Mouse (Mus musculus) bone marrow, adult 2 months (tissue): ENCODE measurements around the gene Rgmb. TPM values are rescaled to one million over a fixed set of nuclear protein-coding genes. Genes with fewer than 3 reads are reported as not detected.

Experiments used
- H3K27ac ChIP-seq: fragments of 200-500 bp; 2 replicates; pipeline ENCODE4 v1.5.1; 2012; ENCODE audit warnings: low read depth, mild to moderate bottlenecking, control low read depth, inconsistent platforms, low read length; ENCODE audit not compliant: control insufficient read depth, poor library complexity, insufficient read depth
- H3K4me1 ChIP-seq: fragments of 200-500 bp; 2 replicates; pipeline ENCODE4 v1.6.1; 2011; ENCODE audit warnings: low read length; ENCODE audit not compliant: control insufficient read depth, insufficient read depth
- H3K4me3 ChIP-seq: fragments of 200-500 bp; replicated peaks from 2 replicates; pipeline ENCODE3; 2011; ENCODE audit warnings: mild to moderate bottlenecking, low read depth, low read length, control low read depth; ENCODE audit not compliant: control insufficient read depth
- CTCF ChIP-seq: fragments of 200-500 bp; IDR thresholded peaks from 2 replicates; pipeline ENCODE4 v1.5.1; 2011; ENCODE audit warnings: low read length, control low read depth; ENCODE audit not compliant: control insufficient read depth, insufficient read depth
- POLR2A ChIP-seq: fragments of 200-500 bp; IDR thresholded peaks from 2 replicates; pipeline ENCODE4 v1.6.1; 2011; ENCODE audit warnings: low read depth, mild to moderate bottlenecking, control low read depth, low read length, borderline replicate concordance; ENCODE audit not compliant: control insufficient read depth
- WGBS: fragments of 180-500 bp; shearing (Covaris S2); methylation state at CpG from one replicate; pipeline ENCODE4 v1.1.7; 2018; 5-methylcytosine and 5-hydroxymethylcytosine counted together
- polyA plus RNA-seq: library from polyadenylated mRNA; stranded (reverse); fragments of >200 nt; gene quantifications from 2 replicates; pipeline ENCODE4 v1.2.4, GENCODE M21; 2011; ENCODE audit warnings: low replicate concordance; ENCODE audit not compliant: missing spikeins, insufficient read depth, insufficient read length

Gene Rgmb
- polyA plus RNA-seq, 1 experiment, result 0.52 TPM

- WGBS, result 69% methylated on average over 2 of the region's 2 CpGs
- Histone ChIP-seq H3K27ac (no peak overlapping the region), H3K4me1 (no peaks in the 10 kb centered on the region), H3K4me3 (no peak overlapping the region)
- no peak for TF ChIP-seq POLR2A
- TF ChIP-seq CTCF, result no peak
These were observed 20.9 kb downstream of the Rgmb start for GRCm38 (mm10) chr17:15809949-15810348.

DNA sequence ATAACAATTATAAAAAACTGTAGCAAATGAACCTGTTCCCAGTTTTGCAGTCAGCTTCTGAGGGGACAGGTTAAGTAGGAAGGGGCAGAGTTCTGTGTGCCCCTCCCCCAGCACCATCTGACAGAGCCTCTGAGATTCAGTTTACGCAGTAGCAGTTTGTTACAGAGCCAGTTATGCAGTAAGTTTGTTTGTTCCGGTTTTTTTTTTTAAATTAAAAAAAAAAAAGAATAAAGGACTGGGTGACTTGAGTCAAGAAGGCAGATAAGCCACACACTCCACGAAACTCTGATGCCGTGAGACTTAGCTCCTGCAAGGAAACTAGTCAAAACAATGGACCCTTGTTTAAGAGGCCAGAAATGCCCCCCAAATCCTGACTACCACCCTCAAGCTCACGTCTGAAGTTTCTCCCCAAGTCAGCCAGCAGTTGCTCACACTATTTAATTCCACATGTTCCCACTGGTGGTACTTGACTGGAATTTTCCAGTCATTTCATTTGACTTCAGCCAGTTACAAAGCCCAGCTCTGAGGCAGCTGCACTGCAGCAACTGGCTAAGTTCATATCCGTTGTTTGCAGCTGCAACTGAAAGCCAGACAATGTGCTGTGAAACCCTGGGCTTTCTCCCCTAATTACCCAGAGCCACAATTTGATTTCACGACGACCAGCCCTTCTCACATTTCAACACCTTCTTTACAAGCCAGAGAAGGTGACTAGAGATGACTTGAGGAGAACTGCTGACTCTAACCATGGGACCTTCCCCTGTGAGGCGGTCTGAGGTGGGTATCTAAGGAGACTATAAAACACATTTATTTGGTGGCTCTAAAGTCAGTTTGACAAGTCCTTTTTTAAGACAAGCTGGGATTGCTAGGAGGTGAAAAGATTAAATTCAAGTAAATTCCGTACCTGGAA lies 22.1 kb downstream of the Rgmb start:
- H3K4me3 ChIP-seq, result no peak overlapping the region
- TF ChIP-seq POLR2A (no peak), CTCF (no peak)
- 48% methylated on average over 10 of the region's 10 CpGs for WGBS
- H3K27ac ChIP-seq, result no peak overlapping the region
- no peaks in the 10 kb centered on the region for H3K4me1 ChIP-seq

GRCm38 (mm10) chr17:15808015-15808414 lies 22.8 kb downstream of the Rgmb start:
- TF ChIP-seq POLR2A, result no peak
- TF ChIP-seq CTCF, result no peak
- WGBS, result 67% methylated on average over 4 of the region's 4 CpGs
- no peaks in the 10 kb centered on the region for H3K4me1 ChIP-seq
- H3K27ac ChIP-seq, result no peak overlapping the region
- no peak overlapping the region for H3K4me3 ChIP-seq

DNA sequence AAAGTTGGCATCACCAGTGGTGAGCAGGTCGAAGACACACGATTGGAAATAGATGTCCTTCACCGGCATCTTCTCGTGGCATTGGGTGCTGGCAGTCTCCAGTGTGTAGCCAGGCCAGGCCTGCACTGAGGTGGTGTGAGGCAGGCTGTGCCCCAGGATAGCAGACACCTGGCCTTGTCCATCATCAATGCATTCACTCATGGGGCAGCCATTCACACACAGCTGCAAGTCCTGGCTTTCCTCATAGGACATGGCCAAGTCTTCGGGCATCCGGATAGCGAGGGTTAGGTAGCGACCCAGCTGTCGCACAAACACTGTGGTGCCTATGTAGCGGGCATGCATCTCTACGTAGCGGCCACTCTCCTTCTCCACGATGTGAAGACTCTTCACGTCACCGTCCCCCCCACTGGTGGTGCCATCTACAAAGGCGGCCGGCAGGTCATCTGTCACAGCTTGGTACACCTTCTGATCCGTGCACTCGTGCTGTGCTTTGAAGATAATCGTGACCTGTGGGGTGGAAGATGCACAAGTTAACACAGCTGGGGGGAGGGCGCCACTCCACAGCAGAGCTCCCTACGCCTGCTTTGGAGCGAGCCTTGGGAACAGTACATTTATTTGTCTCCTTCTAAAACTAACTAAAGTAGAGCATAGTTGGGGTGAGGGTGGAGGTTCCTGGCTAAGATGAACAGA lies 23.4 kb downstream of the Rgmb start:
- 87% methylated on average over 23 of the region's 23 CpGs for WGBS
- Histone ChIP-seq H3K4me1 (no peaks in the 10 kb centered on the region), H3K4me3 (no peak overlapping the region), H3K27ac (no peak overlapping the region)
- TF ChIP-seq POLR2A (no peak), CTCF (no peak)

DNA sequence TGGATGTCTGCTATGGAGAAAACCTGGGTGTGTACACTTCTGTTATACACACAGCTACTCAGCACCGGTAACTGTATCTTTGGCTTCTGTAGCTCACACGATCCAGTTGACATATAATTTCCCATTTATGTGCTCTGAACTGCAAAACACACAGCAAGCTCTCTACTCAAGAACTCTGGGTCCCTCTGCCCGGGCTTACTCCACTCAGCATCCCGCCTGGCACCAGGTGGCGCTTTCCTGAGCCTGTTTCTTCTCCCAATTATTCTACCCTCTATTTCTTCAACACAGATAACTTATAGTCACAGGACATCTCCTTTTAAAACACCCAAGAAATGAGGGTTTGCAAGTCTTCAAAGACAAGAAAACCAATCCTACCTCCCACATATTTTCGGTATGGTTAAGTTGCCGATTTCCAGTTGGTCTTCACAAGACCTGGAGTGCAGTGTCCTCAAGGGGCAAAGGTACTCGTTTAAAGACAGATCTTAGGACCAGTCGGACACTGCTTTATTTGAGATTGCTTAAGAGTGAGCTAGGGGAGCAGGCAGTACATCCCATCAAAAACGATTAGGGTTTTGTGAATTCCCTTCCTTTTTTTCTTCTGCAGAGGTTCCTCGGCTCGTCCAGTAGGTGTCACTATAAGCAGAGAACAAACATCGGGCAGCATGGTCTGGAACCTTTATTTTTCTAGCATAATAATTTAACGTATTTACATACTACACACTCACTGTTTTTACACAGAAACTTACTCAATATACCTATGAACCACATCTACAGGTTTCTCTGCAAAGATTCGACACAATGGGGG lies 26.6 kb downstream of the Rgmb start:
- Histone ChIP-seq H3K4me1 (no peaks in the 10 kb centered on the region), H3K4me3 (no peak overlapping the region), H3K27ac (no peak overlapping the region)
- WGBS, result 38% methylated on average over 15 of the region's 15 CpGs
- TF ChIP-seq CTCF (no peak), POLR2A (no peak)

DNA sequence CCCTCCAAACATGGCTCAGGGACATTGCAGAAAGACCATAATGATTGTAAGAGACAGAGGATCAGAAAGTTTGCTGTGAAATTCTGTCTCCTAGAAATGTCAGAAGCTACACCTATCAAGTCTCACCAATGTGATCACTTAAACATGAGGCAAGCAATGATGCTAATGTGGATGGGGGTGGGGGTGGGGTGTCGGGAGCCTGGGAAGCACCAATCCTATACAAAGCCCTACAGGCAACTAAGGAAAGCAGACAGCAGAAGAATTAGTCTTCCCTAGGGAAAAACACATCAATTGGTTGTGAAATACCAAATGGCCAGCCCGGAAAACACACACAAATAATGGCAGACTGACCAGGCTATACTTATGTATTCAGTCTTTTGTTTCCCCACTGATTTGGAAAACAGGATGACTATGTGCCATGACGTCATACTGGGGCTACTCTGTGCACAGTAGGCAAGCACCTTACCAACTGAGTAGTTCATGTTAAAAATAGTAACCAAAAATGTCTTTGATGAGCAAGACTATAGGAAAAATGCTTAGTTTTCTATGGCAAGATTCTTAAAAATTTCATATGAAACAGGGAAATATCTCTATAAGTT lies 31.5 kb downstream of the Rgmb start:
- 69% methylated on average over 3 of the region's 3 CpGs for WGBS
- no peak for TF ChIP-seq CTCF
- TF ChIP-seq POLR2A, result no peak
- Histone ChIP-seq H3K27ac (no peak overlapping the region), H3K4me1 (no peaks in the 10 kb centered on the region), H3K4me3 (no peak overlapping the region)

GRCm38 (mm10) chr17:15790716-15791115 lies 40.1 kb downstream of the Rgmb start:
- Histone ChIP-seq H3K4me3 (no peak overlapping the region), H3K27ac (no peak overlapping the region), H3K4me1 (no peaks in the 10 kb centered on the region)
- WGBS, result 81% methylated on average over 8 of the region's 8 CpGs
- no peak for TF ChIP-seq POLR2A
- no peak for TF ChIP-seq CTCF
